In the genomic region with DNA sequence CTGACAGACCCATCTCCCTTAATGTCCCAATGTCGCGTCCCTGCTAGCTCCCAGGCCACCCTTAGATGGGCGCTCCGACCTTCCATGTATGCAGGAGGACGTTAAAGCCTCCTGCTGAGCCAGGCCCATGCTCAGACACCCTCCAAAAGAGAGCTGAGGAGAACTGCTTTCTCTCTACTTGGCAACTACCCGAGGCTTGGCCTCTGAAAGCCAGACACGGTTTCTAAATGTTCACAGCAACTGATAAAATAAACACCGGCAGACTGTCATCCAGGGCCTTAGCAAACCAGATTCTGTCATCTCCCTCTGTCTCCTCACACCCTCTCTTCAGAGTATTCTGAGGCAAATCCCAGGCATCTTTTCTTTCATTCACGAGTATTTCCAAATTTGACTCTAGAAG, we compare ENCODE assay signal across 29 mouse cellular contexts. TPM values are rescaled to one million over a fixed set of nuclear protein-coding genes. Genes with fewer than 3 reads are reported as not detected.
A peak's percentile ranks its signal among the peaks of the same experiment; 100 is the strongest.
DNase-seq lines count a peak whose midpoint lies in the region; ATAC-seq and TF ChIP-seq lines count a peak whose summit lies in the region.
"Had no signal": no experiment of that assay in that cellular context is flagged by ENCODE, and none has a peak within 500 bp of the region (broad histone marks: within the 10 kb centered on the region; RNA-seq: fewer than 3 reads in every experiment).

No protein-coding gene starts in this region.

- TF ChIP-seq CTCF in intestine, postnatal 0 days (IDR thresholded peaks at IDR 0.05; ENCODE audit: low read depth), result no peak
- no peak for TF ChIP-seq CTCF in midbrain, postnatal 0 days (IDR thresholded peaks at IDR 0.05)

- no peak for DNase-seq in heart, postnatal 14 days
- no peak for DNase-seq in intestine, embryonic 14.5 days (ENCODE audit: low spot score)
- DNase-seq in testis, postnatal 10 days (ENCODE audit: low spot score), result peak; percentile 33
- DNase-seq in testis, postnatal 14 days (ENCODE audit: low spot score), result no peak
- no peak for DNase-seq in midbrain, postnatal 0 days (ENCODE audit: low spot score)
- DNase-seq: B cell, adult 2 months; cerebellum, adult 18-20 months; embryo, embryonic 11 days; gastrocnemius, postnatal 14 days; kidney, adult 18-20 months; midbrain, embryonic 14.5 days; thymus, postnatal 25 days had no signal

- peak overlapping the region; percentile 9; the same call in 1 of the 2 replicates for H3K4me2 ChIP-seq in heart, embryonic 11.5 days
- no peak overlapping the region for H3K4me2 ChIP-seq in intestine, embryonic 14.5 days (ENCODE audit: low read length)
- H3K4me2 ChIP-seq in intestine, postnatal 0 days (replicated peaks; ENCODE audit: low read depth), result no peak overlapping the region
- H3K4me2 ChIP-seq in stomach, embryonic 16.5 days (ENCODE audit: low read depth, low read length), result no peak overlapping the region
- H3K4me2 ChIP-seq in midbrain, postnatal 0 days (ENCODE audit: low read depth, low read length, poor library complexity, severe bottlenecking), result no peak overlapping the region
- H3K4me2 ChIP-seq: embryonic facial prominence, embryonic 15.5 days; hindbrain, embryonic 15.5 days; limb, embryonic 15.5 days; liver, embryonic 15.5 days had no signal

- 39% methylated on average over 9 of the region's 9 CpGs for WGBS in heart, embryonic 11.5 days (ENCODE audit: insufficient replicate concordance)
- WGBS in intestine, embryonic 14.5 days, result 42% methylated on average over 9 of the region's 9 CpGs
- WGBS in intestine, postnatal 0 days, result 63% methylated on average over 9 of the region's 9 CpGs
- 59% methylated on average over 9 of the region's 9 CpGs for WGBS in stomach, embryonic 16.5 days
- 82% methylated on average over 9 of the region's 9 CpGs for WGBS in midbrain, postnatal 0 days

- peaks cover 16% of the 10 kb centered on the region; the same call in 1 of the 2 replicates for H3K27me3 ChIP-seq in heart, embryonic 11.5 days (ENCODE audit: control insufficient read depth, insufficient read depth, low read length)
- H3K27me3 ChIP-seq in intestine, embryonic 14.5 days (replicated peaks; ENCODE audit: control insufficient read depth, insufficient read depth, low read length), result no peaks in the 10 kb centered on the region
- no peaks in the 10 kb centered on the region for H3K27me3 ChIP-seq in intestine, postnatal 0 days (replicated peaks; ENCODE audit: control insufficient read depth, insufficient read depth, low read length)
- no peaks in the 10 kb centered on the region for H3K27me3 ChIP-seq in stomach, embryonic 16.5 days (ENCODE audit: control insufficient read depth, insufficient read depth, low read length)
- no peaks in the 10 kb centered on the region for H3K27me3 ChIP-seq in midbrain, postnatal 0 days (ENCODE audit: insufficient read depth, low read length)
- H3K27me3 ChIP-seq: embryonic facial prominence, embryonic 15.5 days; hindbrain, embryonic 15.5 days; limb, embryonic 15.5 days; liver, embryonic 15.5 days; megakaryocyte, embryonic 14.5 days had no signal

- ATAC-seq in heart, embryonic 11.5 days (replicated peaks; ENCODE audit: insufficient number of reproducible peaks, low FRiP score, low TSS enrichment), result no peak
- ATAC-seq in intestine, embryonic 14.5 days (replicated peaks; ENCODE audit: low FRiP score, low TSS enrichment, low read depth), result no peak
- ATAC-seq in intestine, postnatal 0 days, result no peak
- ATAC-seq in stomach, embryonic 16.5 days (ENCODE audit: insufficient read depth, low FRiP score), result no peak
- no peak for ATAC-seq in midbrain, postnatal 0 days (ENCODE audit: low FRiP score)

- no peaks in the 10 kb centered on the region for H3K9me3 ChIP-seq in heart, embryonic 11.5 days (replicated peaks; ENCODE audit: control insufficient read depth, low read length)
- H3K9me3 ChIP-seq in intestine, embryonic 14.5 days (ENCODE audit: control insufficient read depth, low read length), result no peaks in the 10 kb centered on the region
- no peaks in the 10 kb centered on the region for H3K9me3 ChIP-seq in intestine, postnatal 0 days (ENCODE audit: control insufficient read depth)
- no peaks in the 10 kb centered on the region for H3K9me3 ChIP-seq in stomach, embryonic 16.5 days (replicated peaks; ENCODE audit: control insufficient read depth, low read length)
- H3K9me3 ChIP-seq in midbrain, postnatal 0 days (ENCODE audit: low read length), result no peaks in the 10 kb centered on the region
- H3K9me3 ChIP-seq: embryonic facial prominence, embryonic 15.5 days; hindbrain, embryonic 15.5 days; limb, embryonic 15.5 days; liver, embryonic 15.5 days; megakaryocyte, embryonic 14.5 days had no signal

- intact Hi-C loops in heart, postnatal 14 days (cut with DNase I), result loop anchor here (5.0 kb wide), 1 partner anchor 104 kb away; no protein-coding TSS in a partner anchor

- no peak overlapping the region for H3K27ac ChIP-seq in heart, embryonic 11.5 days (ENCODE audit: low read depth, low read length)
- peak overlapping the region; percentile 55; the same call in 1 of the 2 replicates for H3K27ac ChIP-seq in intestine, embryonic 14.5 days (ENCODE audit: low read depth)
- no peak overlapping the region for H3K27ac ChIP-seq in intestine, postnatal 0 days (ENCODE audit: low read depth, low read length)
- peak overlapping the region; percentile 2; the same call in 1 of the 2 replicates for H3K27ac ChIP-seq in stomach, embryonic 16.5 days (ENCODE audit: low read length)
- H3K27ac ChIP-seq in midbrain, postnatal 0 days (ENCODE audit: low read depth, low read length), result no peak overlapping the region
- H3K27ac ChIP-seq: embryonic facial prominence, embryonic 15.5 days; hindbrain, embryonic 15.5 days; kidney, postnatal 0 days; limb, embryonic 15.5 days; liver, embryonic 15.5 days had no signal

- no peak overlapping the region for H3K4me3 ChIP-seq in heart, embryonic 11.5 days (ENCODE audit: low read depth, low read length)
- H3K4me3 ChIP-seq in intestine, embryonic 14.5 days (ENCODE audit: low read depth, low read length), result no peak overlapping the region
- H3K4me3 ChIP-seq in intestine, postnatal 0 days (ENCODE audit: low read depth, low read length), result no peak overlapping the region
- no peak overlapping the region for H3K4me3 ChIP-seq in stomach, embryonic 16.5 days (replicated peaks; ENCODE audit: low read length)
- no peak overlapping the region for H3K4me3 ChIP-seq in midbrain, postnatal 0 days (ENCODE audit: low read depth, low read length)
- H3K4me3 ChIP-seq: embryonic facial prominence, embryonic 15.5 days; hindbrain, embryonic 15.5 days; limb, embryonic 15.5 days; liver, embryonic 15.5 days; megakaryocyte, embryonic 14.5 days; myocyte had no signal

- no peaks in the 10 kb centered on the region for H3K36me3 ChIP-seq in heart, embryonic 11.5 days (ENCODE audit: control insufficient read depth, insufficient read depth, low read length)
- H3K36me3 ChIP-seq in intestine, embryonic 14.5 days (ENCODE audit: control insufficient read depth, insufficient read depth, low read length), result no peaks in the 10 kb centered on the region
- no peaks in the 10 kb centered on the region for H3K36me3 ChIP-seq in intestine, postnatal 0 days (ENCODE audit: control insufficient read depth, insufficient read depth)
- no peaks in the 10 kb centered on the region for H3K36me3 ChIP-seq in stomach, embryonic 16.5 days (ENCODE audit: control insufficient read depth, insufficient read depth, low read length)
- H3K36me3 ChIP-seq in midbrain, postnatal 0 days (ENCODE audit: insufficient read depth, low read length), result no peaks in the 10 kb centered on the region
- H3K36me3 ChIP-seq: embryonic facial prominence, embryonic 15.5 days; hindbrain, embryonic 15.5 days; limb, embryonic 15.5 days; liver, embryonic 15.5 days had no signal

- H3K9ac ChIP-seq in heart, embryonic 11.5 days (ENCODE audit: low read depth, low read length), result no peak overlapping the region; the same call in 1 of the 2 replicates
- no peak overlapping the region for H3K9ac ChIP-seq in intestine, embryonic 14.5 days (ENCODE audit: low read length)
- no peak overlapping the region for H3K9ac ChIP-seq in intestine, postnatal 0 days (ENCODE audit: low read depth, low read length)
- H3K9ac ChIP-seq in stomach, embryonic 16.5 days (ENCODE audit: low read length), result no peak overlapping the region
- H3K9ac ChIP-seq in midbrain, postnatal 0 days (replicated peaks; ENCODE audit: low read length, poor library complexity, severe bottlenecking), result no peak overlapping the region
- H3K9ac ChIP-seq: embryonic facial prominence, embryonic 15.5 days; hindbrain, embryonic 15.5 days; limb, embryonic 15.5 days; liver, embryonic 15.5 days had no signal

- H3K4me1 ChIP-seq in heart, embryonic 11.5 days (ENCODE audit: control insufficient read depth, insufficient read depth, low read length), result peaks cover 13% of the 10 kb centered on the region
- H3K4me1 ChIP-seq in intestine, embryonic 14.5 days (replicated peaks; ENCODE audit: control insufficient read depth, insufficient read depth, low read length), result peaks cover 11% of the 10 kb centered on the region; the same call in 1 of the 2 replicates
- H3K4me1 ChIP-seq in intestine, postnatal 0 days (replicated peaks; ENCODE audit: control insufficient read depth, insufficient read depth, low read length), result no peaks in the 10 kb centered on the region
- no peaks in the 10 kb centered on the region; the same call in 1 of the 2 replicates for H3K4me1 ChIP-seq in stomach, embryonic 16.5 days (ENCODE audit: control insufficient read depth, insufficient read depth, low read length)
- no peaks in the 10 kb centered on the region for H3K4me1 ChIP-seq in midbrain, postnatal 0 days (ENCODE audit: insufficient read depth, low read length)
- H3K4me1 ChIP-seq: embryonic facial prominence, embryonic 15.5 days; hindbrain, embryonic 15.5 days; limb, embryonic 15.5 days; liver, embryonic 15.5 days had no signal

RNA-seq across cellular contexts. Expression of a gene that starts 21.1 kb away (rescaled TPM):
- not detected in 2 replicates for polyA plus RNA-seq in heart, embryonic 11.5 days (2014; fragmentation: Nextera tagmentation; extraction: Ambion mirVana)
- not detected for total RNA-seq in heart, postnatal 14 days (2021)
- polyA plus RNA-seq in intestine, embryonic 14.5 days (2014; fragmentation: Nextera tagmentation; extraction: Ambion mirVana), result not detected in 2 replicates
- not detected in 2 replicates for polyA plus RNA-seq in intestine, postnatal 0 days (2015; fragmentation: Nextera tagmentation; extraction: Ambion mirVana)
- not detected in 2 replicates for polyA plus RNA-seq in stomach, embryonic 16.5 days (2015; fragmentation: Nextera tagmentation; extraction: Ambion mirVana)
- not detected in 2 replicates for total RNA-seq in midbrain, postnatal 0 days (2014; rRNA removed)
- 0.07 TPM in 1 of 2 replicates, not detected in the other for polyA plus RNA-seq in midbrain, postnatal 0 days (2015; fragmentation: Nextera tagmentation; extraction: Ambion mirVana)
- total RNA-seq: adrenal gland, adult 18-20 months; adrenal gland, postnatal 4 days; gastrocnemius, postnatal 14 days; heart, postnatal 10 days; layer of hippocampus, adult 18-20 months; left cerebral cortex, postnatal 36 days had no signal
- polyA plus RNA-seq: embryonic facial prominence, embryonic 15.5 days; hindbrain, embryonic 15.5 days; kidney, postnatal 0 days; limb, embryonic 15.5 days; liver, embryonic 15.5 days; midbrain, embryonic 14.5 days; myocyte; neural tube, embryonic 14.5 days; small intestine, adult 2 months had no signal

Comparison
In these comparisons a context has a peak if more than half of its experiments do, and no peak if none do; other contexts are left out.
1. H3K27ac ChIP-seq: peak in intestine, embryonic 14.5 days (single experiment) and stomach, embryonic 16.5 days (single experiment); none in heart, embryonic 11.5 days (single experiment), intestine, postnatal 0 days (single experiment) and midbrain, postnatal 0 days (single experiment).